Mouse (Mus musculus) kidney, adult 9 months (tissue): Measurements from ENCODE around the gene Bscl2.

Experiments
- DNase-seq: peaks from one replicate; pipeline ENCODE4 v3.0.0; 2022

Bscl2 gene

GRCm38 (mm10) chr19:8837251-8837791, at the start of gene Bscl2:
Gene Bscl2, plus strand, starts transcription at chr19:8837467.
- peak; percentile 90 for DNase-seq

GRCm38 (mm10) chr19:8788521-8788920, 48.7 kb upstream of the Bscl2 start:
- no peak for DNase-seq

GRCm38 (mm10) chr19:8789171-8789570, 48.1 kb upstream of the Bscl2 start:
- DNase-seq, result no peak

GRCm38 (mm10) chr19:8790171-8790570, 47.1 kb upstream of the Bscl2 start:
- no peak for DNase-seq

GRCm38 (mm10) chr19:8798264-8798946, 38.9 kb upstream of the Bscl2 start, which contains the start of gene Polr2g:
Gene Polr2g, minus strand, starts transcription at chr19:8798577.
- DNase-seq, result peak; percentile 96

GRCm38 (mm10) chr19:8798947-8799315, 38.3 kb upstream of the Bscl2 start:
- no peak for DNase-seq

GRCm38 (mm10) chr19:8802130-8802821, 35.0 kb upstream of the Bscl2 start, which contains the start of gene Zbtb3:
Gene Zbtb3, plus strand, starts transcription at chr19:8802555.
- peak; percentile 98 for DNase-seq

GRCm38 (mm10) chr19:8803204-8803780, 34.0 kb upstream of the Bscl2 start:
- no peak for DNase-seq

- no peak for DNase-seq
Measured at GRCm38 (mm10) chr19:8803879-8804660, 33.2 kb upstream of the Bscl2 start.

- DNase-seq, result no peak
Measured at GRCm38 (mm10) chr19:8806810-8807209, 30.5 kb upstream of the Bscl2 start.

- DNase-seq, result peak; percentile 74
Measured at GRCm38 (mm10) chr19:8815812-8816211, 21.5 kb upstream of the Bscl2 start.

GRCm38 (mm10) chr19:8817001-8817400, 20.3 kb upstream of the Bscl2 start:
- DNase-seq, result no peak

- DNase-seq, result no peak
Measured at GRCm38 (mm10) chr19:8818301-8818798, 18.9 kb upstream of the Bscl2 start.

- DNase-seq, result peak; percentile 99
Measured at GRCm38 (mm10) chr19:8818801-8819595, 18.3 kb upstream of the Bscl2 start, which contains the start of gene Ttc9c. Gene Ttc9c, minus strand, starts transcription at chr19:8819333.

- peak; percentile 99 for DNase-seq
Measured at GRCm38 (mm10) chr19:8819596-8820423, 17.5 kb upstream of the Bscl2 start, which contains the start of gene Hnrnpul2. Gene Hnrnpul2, plus strand, starts transcription at chr19:8820010.

GRCm38 (mm10) chr19:8820424-8820956, 16.8 kb upstream of the Bscl2 start:
- no peak for DNase-seq

- DNase-seq, result peak; percentile 84
Measured at GRCm38 (mm10) chr19:8821146-8821545, 16.1 kb upstream of the Bscl2 start.

- no peak for DNase-seq
Measured at GRCm38 (mm10) chr19:8822696-8823095, 14.6 kb upstream of the Bscl2 start.

GRCm38 (mm10) chr19:8829660-8830059, 7.6 kb upstream of the Bscl2 start, which contains the start of gene AC129217.1:
Gene AC129217.1, plus strand, starts transcription at chr19:8829773.
- no peak for DNase-seq

GRCm38 (mm10) chr19:8830664-8831063, 6.6 kb upstream of the Bscl2 start:
- no peak for DNase-seq
